Mouse (Mus musculus): ENCODE results near the gene Clec16a.

GRCm38 (mm10) chr16:10652935-10653334 lies 107.8 kb downstream of the Clec16a start:
- TF ChIP-seq CTCF (IDR thresholded peaks at IDR 0.05; ENCODE audit: control insufficient read depth, insufficient read depth, low read length) = no peak
- no peak for TF ChIP-seq POLR2A (IDR thresholded peaks at IDR 0.05; ENCODE audit: borderline replicate concordance, control insufficient read depth, low read depth, low read length)
